Mouse (Mus musculus) Patski (cell line): ENCODE measurements at regions not wholly inside any gene's neighbourhood (a gene's known extent, or its start where the extent isn't known, plus 50 kb on each side); places are given as distances from the start of the nearest gene placed in this dataset.

Source experiments
- ATAC-seq: fragments of 100-300 bp; one replicate; pipeline ENCODE4 v1.8.0; 2021
- CTCF ChIA-PET: fragments of 350-600 bp; sonication (Branson Sonifier 250); formaldehyde crosslinking; loops from one replicate; lab custom pipeline; 2022; ENCODE audit warnings: inconsistent platforms; lab: Charles Lee
- POLR2A ChIA-PET: fragments of 350-600 bp; sonication (Branson Sonifier 250); formaldehyde crosslinking; loops from one replicate; lab custom pipeline; 2022; ENCODE audit warnings: antibody characterized with exemption, inconsistent platforms; lab: Charles Lee
- DNase-seq: peaks from one replicate; pipeline ENCODE4 v3.0.0-alpha.2; 2011; ENCODE audit warnings: low read depth, low spot score
- H3K27me3 ChIP-seq: fragments of 371-371 bp; one replicate; pipeline ENCODE4 v1.5.1; 2021
- CTCF ChIP-seq: fragments of 100-300 bp; IDR thresholded peaks from one replicate; pipeline ENCODE4 v1.5.1; 2021
- in situ Hi-C: fragments of 300-500 bp; cut with MboI; formaldehyde crosslinking; loops from 3 replicates; pipeline ENCODE4 v1.11.1; 2018; ENCODE audit warnings: low pct_unique_long_range_greater_than_20kb, mixed read lengths

DNA sequence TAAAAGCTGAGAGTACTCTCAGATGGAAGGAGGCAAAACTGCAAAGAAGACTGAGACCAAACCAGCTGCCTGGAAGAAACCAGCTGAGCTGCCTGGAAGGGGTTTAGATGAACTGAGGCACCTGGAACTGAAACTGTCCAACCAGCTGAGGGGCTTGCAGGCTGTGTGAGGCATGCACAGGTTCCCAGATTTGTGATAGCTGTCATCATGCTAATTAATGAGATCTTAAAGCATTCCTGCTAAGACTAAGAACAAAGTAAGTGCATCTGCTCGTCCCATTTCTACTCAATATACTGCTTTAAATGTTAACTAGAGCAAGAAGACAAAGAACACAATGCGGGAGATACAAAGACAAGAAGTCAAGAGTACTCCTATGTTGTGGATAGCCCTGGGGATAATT lies 71.1 kb upstream of the Spred1 start:
- POLR2A ChIA-PET: no interaction called here
- no peak for TF ChIP-seq CTCF
- CTCF ChIA-PET: no interaction called here
- ATAC-seq (no peak), DNase-seq (no peak)
- no peaks in the 10 kb centered on the region for H3K27me3 ChIP-seq
- in situ Hi-C loops: no loop called here

DNA sequence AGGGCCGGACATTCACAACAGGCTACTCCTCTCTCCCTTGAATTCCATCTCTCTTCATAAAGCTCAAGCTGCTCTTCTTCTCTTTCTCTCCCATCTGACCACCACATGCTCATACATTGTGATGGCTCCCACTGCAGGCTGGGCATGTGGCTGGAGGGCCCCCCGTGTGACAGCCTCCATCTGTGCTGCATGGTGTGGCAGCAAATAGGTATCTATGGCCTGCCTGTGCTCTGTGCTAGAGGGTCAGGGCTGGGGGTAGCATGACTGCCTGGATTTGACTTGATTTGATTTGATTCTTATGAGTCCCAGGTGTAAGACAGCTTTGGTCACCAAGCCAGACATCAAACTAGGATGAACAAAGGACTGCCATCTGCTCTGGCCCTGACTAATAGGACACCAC lies 57.0 kb upstream of the Spred1 start:
- ChIA-PET CTCF (no interaction called here), POLR2A (no interaction called here)
- TF ChIP-seq CTCF: no peak
- in situ Hi-C loops: no loop called here
- ATAC-seq (no peak), DNase-seq (no peak)
- no peaks in the 10 kb centered on the region for H3K27me3 ChIP-seq

DNA sequence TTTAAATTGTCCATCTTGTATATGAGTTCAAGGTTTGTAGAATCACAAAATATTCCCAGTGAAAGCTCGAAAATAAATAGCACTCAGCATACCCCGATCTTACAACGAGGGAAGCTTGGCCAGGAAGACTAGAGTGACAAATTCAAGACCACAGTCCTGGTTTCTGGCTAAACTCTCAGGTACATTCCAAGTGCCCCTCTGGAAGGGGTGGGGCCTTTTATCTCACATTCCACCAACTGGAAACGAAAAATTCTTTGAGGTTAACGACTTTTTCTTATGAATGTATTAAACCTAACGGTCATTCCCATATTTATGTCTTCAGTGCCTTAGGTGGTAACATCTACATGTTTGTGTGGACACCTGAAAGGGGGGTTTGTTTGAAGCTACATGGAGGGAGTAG lies 50.8 kb upstream of the Spred1 start:
- ChIA-PET CTCF (interaction anchor here (0.7 to 1.3 kb wide), 2 partner anchors 8 to 165 kb away, joined by 3 read pairs; no protein-coding TSS in a partner anchor), POLR2A (no interaction called here)
- no peaks in the 10 kb centered on the region for H3K27me3 ChIP-seq
- no peak for DNase-seq
- in situ Hi-C loops: no loop called here
- no peak for TF ChIP-seq CTCF
- no peak for ATAC-seq

DNA sequence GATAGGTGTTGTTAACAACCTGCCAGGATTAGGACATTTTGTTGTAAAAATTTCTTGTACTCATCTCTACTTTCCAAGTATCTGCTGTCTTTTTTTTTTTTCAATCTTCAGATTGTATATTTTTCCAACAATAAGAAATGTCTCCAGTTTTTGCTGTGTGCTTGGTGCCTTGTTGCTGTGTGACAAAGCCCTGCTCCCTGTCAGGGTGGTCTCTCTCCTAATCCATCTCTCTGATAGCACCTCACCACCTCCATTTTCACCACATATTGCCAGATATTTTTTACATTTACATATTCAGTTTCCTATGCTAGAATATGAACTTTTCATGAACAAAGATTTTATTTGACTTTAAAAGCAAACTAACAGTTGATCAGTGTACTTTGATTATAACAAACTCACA lies 50.1 kb upstream of the Spred1 start:
- no peak for DNase-seq
- CTCF ChIA-PET: interaction anchor here (0.7 kb wide), 1 partner anchor 165 kb away, joined by 3 read pairs; no protein-coding TSS in a partner anchor

More for the DNA sequence above, 50.1 kb upstream of the Spred1 start:
- H3K27me3 ChIP-seq: no peaks in the 10 kb centered on the region
- POLR2A ChIA-PET: no interaction called here
- in situ Hi-C loops: no loop called here
- ATAC-seq: no peak
- no peak for TF ChIP-seq CTCF
